Mouse (Mus musculus): ENCODE measurements around the gene Gm20838.
"Not testable (repeated sequence)": the region's sequence is repeated elsewhere in the genome, so short reads cannot be mapped to it uniquely, and the experiment has no call there.

The Gm20838 gene

GRCm38 (mm10) chrY:33543064-33543463 lies at the start of gene Gm20838:
Gene Gm20838, minus strand, starts transcription at chrY:33543164.
- not testable (repeated sequence) for DNase-seq

Measured in right cerebral cortex, adult 18-20 months (tissue).